Mouse (Mus musculus) cerebellum, postnatal 14 days (tissue): Measurements from ENCODE around the gene Stbd1.

Source experiments
- DNase-seq, 2 experiments: peaks; one replicate each; pipeline ENCODE4 v3.0.0; 2021; ENCODE audit warnings: mixed read lengths in 2 of 2

Stbd1 gene

DNA sequence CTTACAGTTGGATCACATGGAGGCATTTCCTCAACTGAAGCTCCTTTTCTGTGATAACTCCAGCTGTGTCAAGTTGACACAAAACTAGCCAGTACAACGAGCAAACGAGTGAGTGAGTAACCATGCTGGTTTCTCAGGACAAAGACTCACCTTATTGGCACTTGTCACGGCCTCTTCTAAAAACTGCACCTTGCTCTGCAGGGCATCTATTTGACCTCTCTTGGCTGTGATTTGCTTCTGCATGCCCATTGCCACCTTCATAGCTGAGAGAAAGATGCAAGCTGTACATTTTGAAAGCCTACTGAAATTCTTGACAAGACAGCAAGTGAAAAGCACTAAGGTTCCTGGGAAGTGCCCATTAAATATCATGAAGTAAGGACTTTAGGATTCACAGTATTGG is 38.0 kb downstream of the Stbd1 start:
- no peak for DNase-seq
